Mouse (Mus musculus): ENCODE measurements at regions not wholly inside any gene's neighbourhood (a gene's known extent, or its start where the extent isn't known, plus 50 kb on each side); places are given as distances from the start of the nearest gene placed in this dataset.

GRCm38 (mm10) chr2:131672646-131673045 is 110.6 kb upstream of the Adra1d start:
- no peak for TF ChIP-seq CTCF (IDR thresholded peaks at IDR 0.05; ENCODE audit: low read depth, low read length)
- TF ChIP-seq GATA1 (IDR thresholded peaks at IDR 0.05; ENCODE audit: borderline replicate concordance, low read length) = no peak
- no peak for TF ChIP-seq GATA2 (IDR thresholded peaks at IDR 0.05; ENCODE audit: borderline replicate concordance, low read depth, low read length)
- TF ChIP-seq POLR2AphosphoS5 (IDR thresholded peaks at IDR 0.05; ENCODE audit: insufficient replicate concordance, low read depth, low read length) = no peak
- no peak for TF ChIP-seq TAL1 (conservative IDR thresholded peaks at IDR 0.05; ENCODE audit: low read depth, low read length)
